Mouse (Mus musculus) stomach, embryonic 16.5 days (tissue): Measurements from ENCODE around the gene Trank1. TPM values are rescaled to one million over a fixed set of nuclear protein-coding genes. Genes with fewer than 3 reads are reported as not detected.

Experiments used
- ATAC-seq: fragments of 200-750 bp; cut with Nextera tagmentation; 2 replicates; pipeline ENCODE4 v1.8.0; 2017; ENCODE audit warnings: moderate number of reproducible peaks, moderate TSS enrichment; ENCODE audit not compliant: insufficient read depth, low FRiP score
- H3K27ac ChIP-seq: fragments of 300-500 bp; sonication (generic); 2 replicates; pipeline ENCODE4 v1.5.1; 2014; ENCODE audit warnings: low read length
- H3K27me3 ChIP-seq: fragments of 300-500 bp; sonication (generic); 2 replicates; pipeline ENCODE4 v1.6.1; 2014; ENCODE audit warnings: low read length, control low read depth, mixed read lengths; ENCODE audit not compliant: control insufficient read depth, insufficient read depth
- H3K36me3 ChIP-seq: fragments of 300-500 bp; sonication (generic); 2 replicates; pipeline ENCODE4 v1.6.1; 2014; ENCODE audit warnings: low read length; ENCODE audit not compliant: control insufficient read depth, insufficient read depth
- H3K4me1 ChIP-seq: fragments of 300-500 bp; sonication (generic); 2 replicates; pipeline ENCODE4 v1.6.1; 2014; ENCODE audit warnings: low read length, control low read depth, mixed read lengths; ENCODE audit not compliant: control insufficient read depth, insufficient read depth
- H3K4me2 ChIP-seq: fragments of 300-500 bp; sonication (generic); 2 replicates; pipeline ENCODE4 v1.6.1; 2014; ENCODE audit warnings: low read depth, low read length, mixed read lengths
- H3K4me3 ChIP-seq: fragments of 300-500 bp; sonication (generic); replicated peaks from 2 replicates; pipeline ENCODE4 v1.5.1; 2014; ENCODE audit warnings: mild to moderate bottlenecking, low read length
- H3K9ac ChIP-seq: fragments of 300-500 bp; sonication (generic); 2 replicates; pipeline ENCODE4 v1.6.1; 2014; ENCODE audit warnings: low read length
- H3K9me3 ChIP-seq: fragments of 300-500 bp; sonication (generic); replicated peaks from 2 replicates; pipeline ENCODE4 v1.6.1; 2016; ENCODE audit warnings: low read length, control low read depth; ENCODE audit not compliant: control insufficient read depth
- WGBS: fragments of 180-500 bp; shearing (Covaris S2); extraction: QIAGEN DNeasy Blood & Tissue Kit; methylation state at CpG from one replicate; pipeline ENCODE4 v1.1.7; 2014; 5-methylcytosine and 5-hydroxymethylcytosine counted together
- polyA plus RNA-seq: library from polyadenylated mRNA; unstranded; fragments of >200 nt; fragmentation: Nextera tagmentation; extraction: Ambion mirVana; gene quantifications from 2 replicates; pipeline ENCODE4 v1.2.1, GENCODE M21; 2015

The Trank1 gene
- polyA plus RNA-seq, 1 experiment from 2014 or later, result 0.08 TPM

DNA sequence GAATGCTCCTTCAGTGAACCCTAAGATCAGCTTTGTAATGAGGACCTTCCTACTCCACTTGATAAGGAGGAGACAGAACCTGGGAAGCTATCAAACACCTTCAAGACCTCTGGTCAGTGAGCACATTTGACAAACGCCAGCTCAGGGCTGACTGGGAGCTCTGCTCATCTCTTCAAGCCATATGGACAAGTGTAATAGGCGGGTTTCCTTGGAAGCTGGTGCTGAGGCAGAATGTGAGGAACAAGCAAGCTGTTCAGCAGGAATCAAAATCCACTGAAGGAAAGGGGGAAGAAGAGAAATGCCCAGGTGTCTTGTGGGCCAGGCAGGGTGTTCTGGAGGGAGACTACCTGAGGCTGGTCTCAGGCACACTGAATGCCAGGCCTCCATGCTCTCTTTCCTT lies 110.3 kb downstream of the Trank1 start:
- H3K4me3 ChIP-seq, result no peak overlapping the region
- H3K4me1 ChIP-seq, result no peaks in the 10 kb centered on the region
- H3K4me2 ChIP-seq, result no peak overlapping the region
- no peaks in the 10 kb centered on the region for H3K9me3 ChIP-seq
- no peaks in the 10 kb centered on the region for H3K27me3 ChIP-seq
- H3K27ac ChIP-seq, result no peak overlapping the region
- no peak for ATAC-seq
- H3K9ac ChIP-seq, result no peak overlapping the region
- H3K36me3 ChIP-seq, result no peaks in the 10 kb centered on the region
- WGBS, result 74% methylated on average over 2 of the region's 2 CpGs

DNA sequence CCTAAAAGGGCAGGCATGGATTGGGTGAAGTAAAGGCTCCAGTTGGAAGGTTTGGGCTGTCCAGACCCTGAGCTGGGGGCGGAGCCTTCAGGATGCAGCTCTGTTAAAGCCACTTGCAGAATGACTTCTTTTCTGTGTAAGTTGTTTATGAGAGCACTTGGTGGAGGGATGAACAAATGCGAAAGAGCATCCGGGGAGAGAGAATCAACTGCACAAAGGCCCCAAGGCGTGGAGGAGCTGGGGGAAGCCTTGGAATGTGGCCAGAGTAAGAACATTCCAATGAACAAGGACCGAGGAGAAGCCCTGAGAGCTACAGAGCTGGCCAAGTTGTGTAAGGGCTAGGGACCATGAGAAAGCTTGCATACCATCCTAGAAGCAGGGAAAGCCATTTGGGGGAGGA lies 111.0 kb downstream of the Trank1 start:
- H3K4me1 ChIP-seq, result no peaks in the 10 kb centered on the region
- H3K27ac ChIP-seq, result no peak overlapping the region
- H3K36me3 ChIP-seq, result no peaks in the 10 kb centered on the region
- 48% methylated on average over 5 of the region's 5 CpGs for WGBS
- no peak overlapping the region for H3K4me2 ChIP-seq
- 0 out of 2 replicates have a peak, but pooled peaks have one; percentile 44 for ATAC-seq
- no peaks in the 10 kb centered on the region for H3K9me3 ChIP-seq
- no peaks in the 10 kb centered on the region for H3K27me3 ChIP-seq
- no peak overlapping the region for H3K9ac ChIP-seq
- no peak overlapping the region for H3K4me3 ChIP-seq

DNA sequence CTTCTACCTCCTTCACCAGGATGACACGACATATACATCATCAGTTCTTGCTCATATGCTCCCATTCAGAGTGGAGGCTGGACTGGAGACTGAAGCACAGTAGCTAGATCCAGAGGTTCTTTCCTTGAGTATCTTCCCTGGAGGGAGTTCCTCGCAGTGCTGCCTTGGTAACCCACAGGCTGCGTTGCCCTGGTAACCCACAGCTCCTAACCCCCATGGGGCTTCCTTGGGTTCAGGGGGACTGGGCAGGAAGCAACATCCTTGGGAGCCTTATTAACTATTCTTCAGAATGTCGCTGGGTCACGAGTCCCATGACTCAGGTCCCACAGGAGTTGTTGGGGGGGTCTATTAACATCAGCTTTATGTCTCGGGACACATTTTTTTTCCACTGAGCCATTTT lies 113.6 kb downstream of the Trank1 start:
- Histone ChIP-seq H3K4me1 (no peaks in the 10 kb centered on the region), H3K27ac (no peak overlapping the region), H3K27me3 (no peaks in the 10 kb centered on the region), H3K9ac (no peak overlapping the region), H3K4me3 (no peak overlapping the region), H3K9me3 (no peaks in the 10 kb centered on the region), H3K4me2 (no peak overlapping the region), H3K36me3 (no peaks in the 10 kb centered on the region)
- WGBS, result 80% methylated on average over 6 of the region's 6 CpGs
- ATAC-seq, result no peak

DNA sequence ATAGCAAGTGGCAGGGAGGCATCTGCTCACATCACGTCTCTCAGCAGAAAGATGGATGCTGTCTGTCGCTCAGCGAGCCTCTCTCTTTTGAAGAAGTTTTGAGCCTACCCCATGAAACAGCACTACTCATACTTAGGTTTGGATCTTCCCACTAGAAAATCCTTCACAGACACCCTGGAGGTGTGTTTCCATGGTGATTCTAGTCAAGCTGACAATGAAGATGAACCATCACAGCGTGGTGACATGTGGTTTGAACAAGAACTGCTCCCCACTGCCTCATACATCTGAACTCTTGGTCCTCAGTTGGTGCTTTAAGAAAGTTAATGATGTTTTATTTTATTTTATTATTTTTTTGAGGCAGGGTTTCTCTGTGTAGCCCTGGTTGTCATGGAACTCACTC lies 114.4 kb downstream of the Trank1 start:
- ATAC-seq, result no peak
- Histone ChIP-seq H3K27ac (no peak overlapping the region), H3K9ac (no peak overlapping the region), H3K4me1 (no peaks in the 10 kb centered on the region), H3K4me2 (no peak overlapping the region), H3K27me3 (no peaks in the 10 kb centered on the region), H3K4me3 (no peak overlapping the region), H3K36me3 (no peaks in the 10 kb centered on the region), H3K9me3 (no peaks in the 10 kb centered on the region)
- WGBS, result 83% methylated on average over 4 of the region's 4 CpGs

DNA sequence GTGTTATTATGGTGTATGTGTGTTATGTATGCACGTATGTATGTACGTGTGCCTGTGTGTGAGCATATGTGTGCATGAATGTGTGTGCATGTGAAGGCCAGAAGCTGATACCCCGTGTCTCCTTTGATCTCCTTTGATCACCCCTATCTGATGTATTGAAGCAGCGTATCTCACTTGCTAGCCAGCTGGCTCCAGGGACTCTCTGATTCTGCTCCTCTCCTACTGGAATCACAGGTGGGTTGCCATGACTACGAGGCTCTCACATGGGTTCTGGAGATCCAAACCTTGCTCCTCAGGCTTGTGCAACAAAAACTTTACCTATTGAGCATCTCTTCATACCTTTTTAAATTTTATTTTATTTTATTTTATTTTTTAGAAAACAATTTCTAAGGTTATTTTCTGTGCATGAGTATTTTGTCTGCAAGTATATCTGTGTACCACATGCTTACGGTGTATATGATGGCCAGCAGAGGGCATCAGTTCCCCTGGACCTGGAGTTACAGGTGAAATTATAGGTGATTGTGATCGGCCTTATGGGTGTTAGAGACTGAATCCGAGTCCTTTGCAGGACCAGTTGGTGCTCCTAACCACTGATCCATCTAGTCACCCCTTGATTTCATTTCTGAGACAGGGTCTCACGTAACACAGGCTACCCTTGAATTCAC lies 116.5 kb downstream of the Trank1 start:
- Histone ChIP-seq H3K27ac (no peak overlapping the region), H3K27me3 (no peaks in the 10 kb centered on the region), H3K36me3 (no peaks in the 10 kb centered on the region), H3K4me3 (no peak overlapping the region), H3K9ac (no peak overlapping the region), H3K4me1 (no peaks in the 10 kb centered on the region), H3K4me2 (no peak overlapping the region), H3K9me3 (no peaks in the 10 kb centered on the region)
- WGBS, result 81% methylated on average over 9 of the region's 9 CpGs
- no peak for ATAC-seq

DNA sequence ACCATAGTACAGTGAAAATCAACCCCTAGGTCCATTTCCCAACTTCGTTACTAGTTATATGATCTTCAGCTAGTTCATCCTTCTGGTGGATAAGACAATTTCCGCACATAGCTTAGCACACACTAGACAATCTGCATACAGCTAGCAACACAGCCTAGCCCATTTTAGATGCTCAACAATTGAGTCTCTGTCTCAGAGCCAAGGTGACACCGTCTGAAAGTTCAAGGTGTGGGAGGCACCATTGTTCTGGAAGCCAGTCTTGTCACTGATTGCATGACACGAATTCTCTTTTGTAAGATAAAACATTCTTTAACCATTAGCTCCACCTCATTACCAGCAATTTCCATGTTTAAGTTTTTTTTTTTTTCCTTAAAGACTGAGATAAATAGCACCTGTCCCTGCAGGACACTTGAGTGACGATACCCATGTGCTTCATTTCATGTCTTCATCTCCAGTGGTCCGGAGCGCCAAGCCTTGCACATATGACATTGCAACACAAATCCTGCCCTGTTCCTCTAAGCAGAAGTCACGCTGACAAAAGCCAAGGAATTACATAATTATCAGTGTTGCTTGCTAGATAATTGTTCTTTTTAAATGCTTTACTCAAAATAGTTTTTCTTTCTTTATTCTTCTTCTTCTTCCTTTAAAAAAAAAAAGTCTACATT lies 117.3 kb downstream of the Trank1 start:
- no peaks in the 10 kb centered on the region for H3K36me3 ChIP-seq
- H3K9me3 ChIP-seq, result no peaks in the 10 kb centered on the region
- no peak for ATAC-seq
- 67% methylated on average over 8 of the region's 8 CpGs for WGBS
- no peaks in the 10 kb centered on the region for H3K4me1 ChIP-seq
- H3K27me3 ChIP-seq, result no peaks in the 10 kb centered on the region
- H3K4me2 ChIP-seq, result no peak overlapping the region
- no peak overlapping the region for H3K4me3 ChIP-seq
- H3K9ac ChIP-seq, result no peak overlapping the region
- H3K27ac ChIP-seq, result no peak overlapping the region

DNA sequence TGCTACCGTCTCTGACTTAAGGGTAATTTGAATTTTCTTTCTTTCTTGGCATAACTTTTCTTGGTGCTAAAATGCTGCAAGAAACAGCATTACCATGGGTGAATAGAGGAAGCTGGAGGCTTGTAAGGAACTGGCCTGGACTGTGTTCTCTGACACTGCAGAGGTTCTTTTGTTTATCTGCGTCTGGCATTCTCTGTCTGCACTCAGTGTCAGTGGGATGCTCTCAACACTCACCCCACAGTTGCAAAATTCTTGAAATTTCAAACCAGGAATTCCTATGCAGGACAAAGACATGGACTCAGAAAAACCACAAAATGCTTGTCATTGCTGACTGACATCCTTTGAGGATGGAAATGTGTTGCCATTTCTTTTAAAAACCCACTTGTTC lies 117.8 kb downstream of the Trank1 start:
- H3K36me3 ChIP-seq, result no peaks in the 10 kb centered on the region
- no peak overlapping the region for H3K27ac ChIP-seq
- H3K9me3 ChIP-seq, result no peaks in the 10 kb centered on the region
- H3K4me2 ChIP-seq, result no peak overlapping the region
- H3K27me3 ChIP-seq, result no peaks in the 10 kb centered on the region
- no peak overlapping the region for H3K9ac ChIP-seq
- no peaks in the 10 kb centered on the region for H3K4me1 ChIP-seq
- H3K4me3 ChIP-seq, result no peak overlapping the region
- ATAC-seq, result no peak
- 46% methylated on average over 2 of the region's 2 CpGs for WGBS

DNA sequence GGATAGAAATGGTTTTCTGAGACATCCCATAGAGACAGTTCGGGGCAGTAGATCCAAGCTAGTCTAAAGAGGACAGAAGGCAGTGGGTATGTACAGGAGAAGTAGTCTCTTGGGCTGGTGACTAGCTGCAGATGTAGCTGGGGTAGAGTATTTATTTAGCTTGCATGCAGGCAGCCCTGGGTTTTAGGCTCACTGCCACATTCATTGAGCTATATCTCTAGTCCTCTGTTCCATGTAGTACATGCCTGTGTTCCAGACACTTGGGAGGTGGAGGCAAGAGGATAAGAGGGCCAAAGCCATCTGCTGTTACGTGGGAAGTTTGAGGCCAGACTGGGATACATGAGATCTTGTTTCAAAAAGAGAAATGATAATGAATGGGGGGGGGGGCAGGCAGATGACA lies 123.9 kb downstream of the Trank1 start:
- Histone ChIP-seq H3K4me1 (no peaks in the 10 kb centered on the region), H3K4me3 (no peak overlapping the region), H3K27me3 (peaks cover 24% of the 10 kb centered on the region), H3K9me3 (no peaks in the 10 kb centered on the region), H3K36me3 (no peaks in the 10 kb centered on the region), H3K27ac (no peak overlapping the region), H3K4me2 (no peak overlapping the region), H3K9ac (no peak overlapping the region)
- ATAC-seq, result no peak
- WGBS, result 78% methylated on average over 2 of the region's 2 CpGs

DNA sequence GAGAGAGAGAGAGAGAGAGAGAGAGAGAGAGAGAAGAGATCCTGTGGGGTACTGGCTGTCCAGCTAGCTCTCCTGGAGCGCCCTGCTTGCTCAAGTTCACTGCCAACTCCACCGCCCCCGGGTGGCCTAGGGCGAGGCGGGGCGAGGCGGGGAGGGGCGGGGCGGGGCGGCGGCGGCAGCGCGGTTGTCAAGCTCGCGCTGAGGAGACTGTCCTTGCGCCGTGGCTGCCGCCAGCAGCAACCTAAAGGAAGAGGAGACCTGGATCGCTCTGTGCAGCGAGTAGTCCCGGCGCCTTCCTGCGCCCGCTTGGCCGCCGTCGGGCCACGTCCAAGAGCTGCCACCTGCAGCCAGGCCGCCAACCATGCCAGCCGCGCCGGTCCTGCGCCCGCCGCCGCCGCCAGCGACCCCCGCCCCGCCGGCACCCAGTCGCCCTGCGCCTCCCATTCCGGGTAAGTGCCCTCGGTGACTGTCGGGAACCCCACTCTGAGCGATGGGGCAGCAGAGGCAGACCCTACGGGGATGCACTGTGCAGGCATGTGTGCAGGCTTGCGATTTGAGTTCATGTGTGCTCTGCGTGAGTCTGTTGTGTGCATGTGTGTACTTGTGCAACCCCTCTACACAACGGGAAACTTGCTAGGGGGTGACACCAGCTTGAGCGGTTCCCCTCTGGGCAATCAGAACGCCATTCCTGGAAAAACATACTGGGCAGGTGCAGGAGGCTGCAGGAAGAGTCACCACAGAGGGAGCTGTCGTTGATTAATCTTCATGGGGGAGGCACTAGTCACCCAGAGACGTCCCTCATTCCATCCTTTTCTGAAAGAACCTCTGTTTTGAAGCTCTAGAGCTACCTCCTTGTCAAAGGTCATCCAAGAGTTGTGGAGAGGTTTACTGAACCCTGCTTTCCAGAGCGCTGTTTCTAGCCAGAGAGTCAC lies 127.6 kb downstream of the Trank1 start, which contains the start of gene Dclk3:
Gene Dclk3, plus strand, starts transcription at position 178 of the 932 bp plus-strand sequence.
- Histone ChIP-seq H3K36me3 (no peaks in the 10 kb centered on the region), H3K4me1 (no peaks in the 10 kb centered on the region), H3K27me3 (peaks cover 28% of the 10 kb centered on the region), H3K4me2 (peak within 1 kb of the TSS; percentile 87), H3K27ac (no peak within 1 kb of the TSS), H3K9me3 (no peaks in the 10 kb centered on the region), H3K4me3 (peak within 1 kb of the TSS; percentile 53), H3K9ac (peak within 1 kb of the TSS; percentile 56)
- 2% methylated on average over 56 of the region's 57 CpGs for WGBS
- ATAC-seq, result peak; percentile 64
